ENCODE assay signal across 17 mouse cellular contexts in genomic region chr10:62138040-62138439, GRCm38 (mm10). TPM values are rescaled to one million over a fixed set of nuclear protein-coding genes. Genes with fewer than 3 reads are reported as not detected.
DNase-seq lines count a peak whose midpoint lies in the region; ATAC-seq and TF ChIP-seq lines count a peak whose summit lies in the region.
"Had no signal": no experiment of that assay in that cellular context is flagged by ENCODE, and none has a peak within 500 bp of the region (broad histone marks: within the 10 kb centered on the region; RNA-seq: fewer than 3 reads in every experiment).

No protein-coding gene starts in this region.

- no peak for TF ChIP-seq CTCF in thymus, adult 2 months (IDR thresholded peaks at IDR 0.05; ENCODE audit: borderline replicate concordance, control insufficient read depth, extremely low read depth, insufficient read depth, low read length, poor library complexity)

- no peaks in the 10 kb centered on the region for H3K36me3 ChIP-seq in kidney, embryonic 15.5 days
- no peaks in the 10 kb centered on the region for H3K36me3 ChIP-seq in limb, embryonic 10.5 days
- no peaks in the 10 kb centered on the region for H3K36me3 ChIP-seq in thymus, adult 2 months (ENCODE audit: control insufficient read depth, insufficient read depth, low read length)
- H3K36me3 ChIP-seq: liver, embryonic 13.5 days; neural tube, embryonic 12.5 days; stomach, embryonic 15.5 days had no signal

- peaks cover 82% of the 10 kb centered on the region for H3K27me3 ChIP-seq in kidney, embryonic 15.5 days
- H3K27me3 ChIP-seq in limb, embryonic 10.5 days (ENCODE audit: low read depth, poor library complexity, severe bottlenecking): peaks cover 77% of the 10 kb centered on the region
- H3K27me3 ChIP-seq in thymus, adult 2 months (ENCODE audit: control insufficient read depth, insufficient read depth, low read length): no peaks in the 10 kb centered on the region; the same call in 1 of the 2 replicates

- no peak overlapping the region for H3K4me3 ChIP-seq in kidney, embryonic 15.5 days (replicated peaks)
- H3K4me3 ChIP-seq in limb, embryonic 10.5 days: no peak overlapping the region
- H3K4me3 ChIP-seq in thymus, adult 2 months (ENCODE audit: control insufficient read depth, insufficient read depth, low read length): no peak overlapping the region
- H3K4me3 ChIP-seq: left cerebral cortex, adult 2 months; liver, embryonic 13.5 days; neural tube, embryonic 12.5 days; stomach, embryonic 15.5 days had no signal

- H3K4me2 ChIP-seq in kidney, embryonic 15.5 days: no peak overlapping the region
- H3K4me2 ChIP-seq: liver, embryonic 13.5 days; neural tube, embryonic 12.5 days; stomach, embryonic 15.5 days had no signal

- ATAC-seq in kidney, embryonic 15.5 days (replicated peaks; ENCODE audit: low FRiP score): no peak

- peaks cover 8% of the 10 kb centered on the region for H3K4me1 ChIP-seq in kidney, embryonic 15.5 days
- peaks cover 8% of the 10 kb centered on the region for H3K4me1 ChIP-seq in limb, embryonic 10.5 days
- no peaks in the 10 kb centered on the region for H3K4me1 ChIP-seq in thymus, adult 2 months (replicated peaks; ENCODE audit: control insufficient read depth, insufficient read depth, low read length)
- H3K4me1 ChIP-seq: liver, embryonic 13.5 days had no signal

- DNase-seq in adrenal gland, adult (ENCODE audit: inconsistent age in 2 of 2, low spot score in 1 of 2): peak; percentile 7 to 48
- no peak for DNase-seq in adrenal gland, adult 8-10 months
- DNase-seq in kidney, postnatal 14 days: peak; percentile 28
- peak; percentile 71 for DNase-seq in NIH3T3 (ENCODE audit: low read depth)
- DNase-seq in limb, embryonic 10.5 days (ENCODE audit: low spot score): peak; percentile 61
- DNase-seq in B cell, adult 2 months: no peak
- DNase-seq in thymus, adult 2 months: no peak
- DNase-seq: cerebellum, adult 9-10 months; gastrocnemius, postnatal 10 days; kidney, adult 18-20 months; liver, embryonic 13.5 days had no signal

- H3K9me3 ChIP-seq in kidney, embryonic 15.5 days (replicated peaks): no peaks in the 10 kb centered on the region
- no peaks in the 10 kb centered on the region for H3K9me3 ChIP-seq in limb, embryonic 10.5 days (replicated peaks)
- H3K9me3 ChIP-seq: liver, embryonic 13.5 days; neural tube, embryonic 12.5 days; stomach, embryonic 15.5 days had no signal

- no peak for TF ChIP-seq POLR2A in thymus, adult 2 months (IDR thresholded peaks at IDR 0.05; ENCODE audit: control insufficient read depth, extremely low read depth, insufficient read depth, low read length, poor library complexity)

- no peak overlapping the region for H3K27ac ChIP-seq in kidney, embryonic 15.5 days
- H3K27ac ChIP-seq in limb, embryonic 10.5 days: no peak overlapping the region
- no peak overlapping the region for H3K27ac ChIP-seq in thymus, adult 2 months (ENCODE audit: control insufficient read depth, insufficient read depth, low read length)
- H3K27ac ChIP-seq: left cerebral cortex, adult 2 months; liver, embryonic 13.5 days; neural tube, embryonic 12.5 days; stomach, embryonic 15.5 days had no signal

- H3K9ac ChIP-seq in kidney, embryonic 15.5 days: no peak overlapping the region
- H3K9ac ChIP-seq: liver, embryonic 13.5 days; neural tube, embryonic 12.5 days; stomach, embryonic 15.5 days had no signal

- 9% methylated on average over 3 of the region's 3 CpGs for WGBS in kidney, embryonic 15.5 days
- 26% methylated on average over 3 of the region's 3 CpGs for WGBS in limb, embryonic 10.5 days
- 20% methylated on average over 3 of the region's 3 CpGs for WGBS in thymus, adult 2 months

RNA-seq across cellular contexts. Expression of gene Neurog3, which starts 5.2 kb away (rescaled TPM):
- total RNA-seq in adrenal gland, adult 8-10 months (2022): not detected
- polyA plus RNA-seq in kidney, embryonic 15.5 days (2015; fragmentation: Nextera tagmentation; extraction: Ambion mirVana): not detected in 2 replicates
- polyA plus RNA-seq in limb, embryonic 10.5 days (2016; fragmentation: Nextera tagmentation; extraction: Ambion mirVana): not detected in 2 replicates
- polyA plus RNA-seq in thymus, adult 2 months (2012; rRNA removed): 0.20 and 0.22 TPM in 2 replicates
- total RNA-seq: gastrocnemius, postnatal 10 days; left cerebral cortex, adult 2 months; megakaryocyte, adult 5-6 weeks had no signal
- polyA plus RNA-seq: heart, postnatal 0 days; liver, embryonic 13.5 days had no signal

RNA-seq across cellular contexts. Expression of gene Fam241b, which starts 5.7 kb away (rescaled TPM):
- total RNA-seq in adrenal gland, adult 8-10 months (2022): 10 to 100 TPM in 2 of 4 experiments, 1 to 10 TPM in 2; 5.6 to 11.7 (median 8.7) TPM
- 12.8 and 16.3 TPM in 2 replicates for polyA plus RNA-seq in kidney, embryonic 15.5 days (2015; fragmentation: Nextera tagmentation; extraction: Ambion mirVana)
- polyA plus RNA-seq in limb, embryonic 10.5 days (2016; fragmentation: Nextera tagmentation; extraction: Ambion mirVana): 9.0 and 12.6 TPM in 2 replicates
- 2.3 and 4.0 TPM in 2 replicates for polyA plus RNA-seq in thymus, adult 2 months (2012; rRNA removed)
- total RNA-seq: megakaryocyte, adult 5-6 weeks had no signal

Comparison
In these comparisons a context has a peak if more than half of its experiments do, and no peak if none do; other contexts are left out.
1. DNase-seq: peak in adrenal gland, adult (2 of 2), kidney, postnatal 14 days (single experiment), NIH3T3 (single experiment) and limb, embryonic 10.5 days (single experiment); none in adrenal gland, adult 8-10 months (single experiment), B cell, adult 2 months (0 of 2) and thymus, adult 2 months (single experiment).